Mouse (Mus musculus) kidney, postnatal 25 days (tissue): ENCODE results near the gene Csta1.
A peak's percentile ranks its signal among the peaks of the same experiment; 100 is the strongest.
"Not testable (repeated sequence)": the region's sequence is repeated elsewhere in the genome, so short reads cannot be mapped to it uniquely, and the experiment has no call there.

ENCODE experiments used
- DNase-seq, 2 experiments: peaks; one replicate each; pipeline ENCODE4 v3.0.0; 2021; ENCODE audit warnings: mixed read lengths in 2 of 2

Csta1 gene

GRCm38 (mm10) chr16:36131141-36131540 is at the start of gene Csta1:
Csta1 (minus strand) TSS chr16:36131241.
- DNase-seq, result no peak

- no peak for DNase-seq
Observed at GRCm38 (mm10) chr16:36179910-36180309, 48.9 kb upstream of the Csta1 start.

- no peak for DNase-seq
Observed at GRCm38 (mm10) chr16:36176108-36176507, 45.1 kb upstream of the Csta1 start.

GRCm38 (mm10) chr16:36167841-36168240 is 36.8 kb upstream of the Csta1 start:
- not testable (repeated sequence) for DNase-seq

GRCm38 (mm10) chr16:36156402-36156975 is 25.4 kb upstream of the Csta1 start, which contains the start of gene Stfa2l1:
Stfa2l1 (plus strand) TSS chr16:36156811.
- DNase-seq, result no peak

GRCm38 (mm10) chr16:36138201-36138600 is 7.2 kb upstream of the Csta1 start:
- DNase-seq, result no peak

- peak; percentile 7 to 39 for DNase-seq
Observed at GRCm38 (mm10) chr16:36128092-36128491, 2.9 kb downstream of the Csta1 start.

- DNase-seq, result not testable (repeated sequence)
Observed at GRCm38 (mm10) chr16:36115751-36116150, 15.3 kb downstream of the Csta1 start.

- DNase-seq, result not testable (repeated sequence)
Observed at GRCm38 (mm10) chr16:36111486-36111885, 19.6 kb downstream of the Csta1 start.

- no peak for DNase-seq
Observed at GRCm38 (mm10) chr16:36102211-36102610, 28.8 kb downstream of the Csta1 start.

GRCm38 (mm10) chr16:36101526-36101925 is 29.5 kb downstream of the Csta1 start:
- DNase-seq, result no peak

GRCm38 (mm10) chr16:36097813-36098499 is 33.1 kb downstream of the Csta1 start:
- DNase-seq, result not testable (repeated sequence)

GRCm38 (mm10) chr16:36094079-36094478 is 37.0 kb downstream of the Csta1 start:
- DNase-seq, result no peak

GRCm38 (mm10) chr16:36090785-36091509 is 40.1 kb downstream of the Csta1 start:
- no peak for DNase-seq

- DNase-seq, result peak; percentile 27 to 53
Observed at GRCm38 (mm10) chr16:36089850-36090616, 41.0 kb downstream of the Csta1 start.

GRCm38 (mm10) chr16:36089065-36089464 is 42.0 kb downstream of the Csta1 start:
- DNase-seq, result peak; percentile 40 to 61

- DNase-seq, result peak; percentile 22 to 63
Observed at GRCm38 (mm10) chr16:36087846-36088245, 43.2 kb downstream of the Csta1 start.

GRCm38 (mm10) chr16:36079916-36080315 is 51.1 kb downstream of the Csta1 start:
- DNase-seq, result no peak

- no peak for DNase-seq
Observed at GRCm38 (mm10) chr16:36074772-36075171, 56.3 kb downstream of the Csta1 start.

- no peak for DNase-seq
Observed at GRCm38 (mm10) chr16:36072410-36073011, 58.5 kb downstream of the Csta1 start.

- DNase-seq, result peak; percentile 96
Observed at GRCm38 (mm10) chr16:36071450-36072379, 59.3 kb downstream of the Csta1 start, which contains the start of the genes Fam162a and Ccdc58. Fam162a (minus strand) TSS chr16:36071594. Ccdc58 (plus strand) TSS chr16:36071685.
